ENCODE assay signal across 8 mouse cellular contexts in the genomic region with DNA sequence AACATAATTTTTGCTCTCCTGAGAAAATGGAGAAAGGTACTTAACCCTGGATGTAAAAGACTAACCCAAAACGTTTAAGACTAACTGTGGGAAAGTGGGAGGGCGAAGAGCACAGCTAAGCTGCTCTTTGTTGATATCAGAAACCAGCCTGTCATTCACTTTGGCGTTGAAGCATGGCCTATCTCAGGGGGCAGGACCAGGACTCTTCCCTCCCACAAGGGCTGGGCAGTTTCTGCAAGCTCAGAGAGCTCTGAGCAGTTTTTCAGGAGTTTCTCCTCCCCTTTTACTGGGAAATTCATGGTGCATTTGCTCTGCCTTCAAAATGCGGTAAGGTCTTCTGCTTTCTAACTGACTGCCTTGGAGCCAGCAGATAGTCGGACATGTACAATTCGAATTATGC.
DNase-seq lines count a peak whose midpoint lies in the region; ATAC-seq and TF ChIP-seq lines count a peak whose summit lies in the region.

No protein-coding gene starts in this region.

- H3K4me3 ChIP-seq in layer of hippocampus, adult 2 months = no peak overlapping the region; the same call in 1 of the 2 replicates
- peak overlapping the region; percentile 50; the same call in 1 of the 2 replicates for H3K4me3 ChIP-seq in embryonic facial prominence, embryonic 12.5 days
- H3K4me3 ChIP-seq in intestine, embryonic 15.5 days (replicated peaks) = no peak overlapping the region
- H3K4me3 ChIP-seq in midbrain, embryonic 10.5 days = peak overlapping the region; percentile 56
- no peak overlapping the region; the same call in 1 of the 2 replicates for H3K4me3 ChIP-seq in gastrocnemius, adult 2 months

- no peak for DNase-seq in layer of hippocampus, adult 2 months (ENCODE audit: low spot score in 2 of 2)
- DNase-seq in layer of hippocampus, postnatal 14 days (ENCODE audit: low spot score in 2 of 2) = no peak
- DNase-seq in midbrain, embryonic 10.5 days (ENCODE audit: low spot score) = peak; percentile 77
- no peak for DNase-seq in gastrocnemius, adult 18-20 months (ENCODE audit: low spot score)
- no peak for DNase-seq in gastrocnemius, adult 2 months

- intact Hi-C loops in gastrocnemius, adult 2 months (cut with DNase I) = no loop called here

- no peaks in the 10 kb centered on the region for H3K9me3 ChIP-seq in embryonic facial prominence, embryonic 12.5 days
- no peaks in the 10 kb centered on the region for H3K9me3 ChIP-seq in intestine, embryonic 15.5 days
- H3K9me3 ChIP-seq in midbrain, embryonic 10.5 days (replicated peaks) = no peaks in the 10 kb centered on the region

- H3K9ac ChIP-seq in embryonic facial prominence, embryonic 12.5 days = no peak overlapping the region
- H3K9ac ChIP-seq in intestine, embryonic 15.5 days = no peak overlapping the region

- no peak; the same call in 1 of the 2 replicates for ATAC-seq in embryonic facial prominence, embryonic 12.5 days (ENCODE audit: insufficient number of reproducible peaks, insufficient read depth, low FRiP score, low TSS enrichment)
- peak; percentile 81 for ATAC-seq in intestine, embryonic 15.5 days
- no peak for ATAC-seq in monocyte, adult 5-6 weeks (replicated peaks; ENCODE audit: insufficient number of reproducible peaks, low FRiP score, low TSS enrichment, poor library complexity, severe bottlenecking)

- H3K4me2 ChIP-seq in embryonic facial prominence, embryonic 12.5 days (replicated peaks) = peak overlapping the region; percentile 53
- peak overlapping the region; percentile 49; the same call in 1 of the 2 replicates for H3K4me2 ChIP-seq in intestine, embryonic 15.5 days (replicated peaks)

- no peaks in the 10 kb centered on the region for H3K36me3 ChIP-seq in embryonic facial prominence, embryonic 12.5 days
- no peaks in the 10 kb centered on the region for H3K36me3 ChIP-seq in intestine, embryonic 15.5 days
- 0 out of 2 replicates have a peak, but pooled peaks cover 2% of the 10 kb centered on the region for H3K36me3 ChIP-seq in midbrain, embryonic 10.5 days

- WGBS in embryonic facial prominence, embryonic 12.5 days = 9% methylated on average over 6 of the region's 6 CpGs
- WGBS in intestine, embryonic 15.5 days = 25% methylated on average over 6 of the region's 6 CpGs
- 4% methylated on average over 6 of the region's 6 CpGs for WGBS in midbrain, embryonic 10.5 days

- H3K27ac ChIP-seq in layer of hippocampus, adult 2 months = peak overlapping the region; percentile 12; the same call in 1 of the 2 replicates
- H3K27ac ChIP-seq in embryonic facial prominence, embryonic 12.5 days = peak overlapping the region; percentile 18; the same call in 1 of the 2 replicates
- H3K27ac ChIP-seq in intestine, embryonic 15.5 days = no peak overlapping the region
- H3K27ac ChIP-seq in midbrain, embryonic 10.5 days (replicated peaks) = peak overlapping the region; percentile 85
- H3K27ac ChIP-seq in gastrocnemius, adult 2 months = no peak overlapping the region

- H3K27me3 ChIP-seq in embryonic facial prominence, embryonic 12.5 days = no peaks in the 10 kb centered on the region
- H3K27me3 ChIP-seq in intestine, embryonic 15.5 days (replicated peaks) = no peaks in the 10 kb centered on the region
- H3K27me3 ChIP-seq in midbrain, embryonic 10.5 days (ENCODE audit: low read depth, poor library complexity, severe bottlenecking) = no peaks in the 10 kb centered on the region

- TF ChIP-seq CTCF in layer of hippocampus, adult 2 months (conservative IDR thresholded peaks at IDR 0.05) = no peak
- no peak for TF ChIP-seq CTCF in gastrocnemius, adult 2 months (IDR thresholded peaks at IDR 0.05)

- no peaks in the 10 kb centered on the region for H3K4me1 ChIP-seq in embryonic facial prominence, embryonic 12.5 days
- H3K4me1 ChIP-seq in intestine, embryonic 15.5 days (replicated peaks) = 0 out of 2 replicates have a peak, but pooled peaks cover 2% of the 10 kb centered on the region
- peaks cover 21% of the 10 kb centered on the region for H3K4me1 ChIP-seq in midbrain, embryonic 10.5 days

Comparison
In these comparisons a context has a peak if more than half of its experiments do, and no peak if none do; other contexts are left out.
1. H3K27ac ChIP-seq: peak in layer of hippocampus, adult 2 months (single experiment), embryonic facial prominence, embryonic 12.5 days (single experiment) and midbrain, embryonic 10.5 days (single experiment); none in intestine, embryonic 15.5 days (single experiment) and gastrocnemius, adult 2 months (single experiment).
2. H3K4me3 ChIP-seq: peak in embryonic facial prominence, embryonic 12.5 days (single experiment) and midbrain, embryonic 10.5 days (single experiment); none in layer of hippocampus, adult 2 months (single experiment), intestine, embryonic 15.5 days (single experiment) and gastrocnemius, adult 2 months (single experiment).